Mouse (Mus musculus) ES-CJ7 (cell line): Measurements from ENCODE around the gene Il1r2.

Experiments used
- DNase-seq: peaks from one replicate; pipeline ENCODE4 v3.0.0; 2011; ENCODE audit warnings: low read depth, low spot score

Gene Il1r2

GRCm38 (mm10) chr1:40073779-40074178, at the start of gene Il1r2:
Il1r2 (plus strand) TSS chr1:40074079.
- DNase-seq = no peak

DNA sequence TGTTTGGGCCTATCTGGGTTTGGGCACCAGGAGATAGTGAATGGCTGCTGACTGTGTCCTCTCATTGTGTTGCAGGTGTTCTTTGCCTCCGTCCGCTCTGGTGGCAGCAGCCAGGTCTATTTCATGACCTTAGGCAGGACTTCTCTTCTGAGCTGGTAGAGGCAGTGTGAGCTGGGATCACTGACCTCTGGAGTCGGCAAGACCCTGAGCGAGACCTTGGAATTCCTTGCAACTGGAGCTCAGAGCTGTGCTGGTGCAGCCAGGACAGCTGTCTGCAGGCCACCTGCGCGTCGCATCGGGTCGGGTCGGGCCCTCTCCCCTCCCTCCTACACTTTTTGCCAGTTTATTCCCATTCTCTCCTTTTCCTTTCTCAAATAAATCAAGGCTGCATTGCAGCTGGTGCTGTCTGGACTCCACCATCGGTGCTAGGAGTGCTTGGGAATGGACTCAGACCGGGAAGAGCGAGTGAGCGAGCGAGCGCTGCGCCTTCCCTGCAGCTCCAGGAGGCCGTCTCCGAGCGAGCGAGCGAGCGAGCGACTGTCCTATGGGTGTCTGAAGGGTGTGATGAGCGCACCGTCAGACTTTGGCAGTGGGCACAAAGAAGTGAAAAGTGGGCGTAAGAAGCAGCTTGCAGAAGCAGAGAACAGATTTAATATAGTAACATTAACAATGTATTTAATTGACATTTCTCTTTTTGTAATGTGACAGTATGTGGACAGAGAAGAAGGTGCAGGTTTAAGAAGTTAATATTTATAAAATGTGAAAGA, 49.1 kb upstream of the Il1r2 start:
- no peak for DNase-seq

- DNase-seq = no peak
Measured at GRCm38 (mm10) chr1:40025416-40025815, 48.5 kb upstream of the Il1r2 start.

GRCm38 (mm10) chr1:40027116-40027620, 46.7 kb upstream of the Il1r2 start:
- DNase-seq = no peak

DNA sequence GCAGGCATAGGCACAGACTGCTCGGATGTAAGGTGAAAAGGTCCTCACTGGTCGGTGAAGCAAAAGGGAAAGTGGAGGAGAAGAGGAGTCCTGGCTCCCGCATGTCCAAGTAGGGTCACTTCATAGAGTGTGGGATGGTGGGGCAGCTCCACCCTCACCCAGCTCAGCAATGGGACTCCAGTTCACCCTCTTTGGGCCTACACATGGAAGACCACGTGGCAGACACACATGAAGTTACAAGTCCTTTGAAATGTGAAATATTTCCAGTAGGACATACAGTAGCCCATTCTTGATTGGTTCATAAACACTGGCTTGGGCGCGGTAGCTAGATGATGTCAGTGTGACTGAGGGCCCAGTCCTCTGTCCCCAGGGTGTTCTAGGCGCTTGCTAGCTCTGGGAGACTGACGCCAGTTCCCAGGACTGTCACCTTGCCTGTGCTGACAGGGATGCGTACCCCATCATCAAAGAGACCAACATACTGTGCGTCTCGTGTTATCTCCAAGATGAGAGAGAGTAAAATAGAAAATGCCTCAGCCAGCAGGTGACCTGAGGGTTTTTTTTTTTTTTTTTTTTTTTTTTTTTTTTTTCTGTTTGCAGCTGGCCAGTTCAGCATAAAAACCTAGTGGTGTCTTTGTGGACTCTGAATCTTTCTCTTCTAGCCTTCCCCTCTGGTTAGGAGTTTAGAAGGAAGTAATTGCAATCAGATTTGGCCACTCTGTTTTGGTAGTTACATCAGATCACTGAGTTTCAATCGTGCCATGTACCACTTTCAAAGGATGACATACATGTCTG, 45.5 kb upstream of the Il1r2 start:
- no peak for DNase-seq

DNA sequence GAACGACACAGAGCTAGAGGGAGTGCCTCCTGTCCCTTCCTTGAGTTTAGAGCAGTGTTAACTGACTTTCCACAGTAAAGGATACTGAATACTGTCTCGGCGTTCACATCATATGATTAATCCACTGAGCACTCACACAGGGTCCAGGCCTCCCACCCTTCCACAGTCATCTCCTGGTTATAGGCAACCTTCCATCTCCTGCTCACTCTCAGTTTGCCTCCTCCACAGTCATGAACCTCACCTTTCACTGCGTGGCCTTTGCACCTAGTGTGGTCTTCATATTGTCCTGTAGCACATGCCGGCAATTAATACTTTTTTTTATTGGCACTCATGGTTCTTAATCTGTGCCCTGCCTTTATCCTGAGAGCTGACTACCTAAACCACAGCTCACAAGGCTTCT, 44.3 kb upstream of the Il1r2 start:
- no peak for DNase-seq

DNA sequence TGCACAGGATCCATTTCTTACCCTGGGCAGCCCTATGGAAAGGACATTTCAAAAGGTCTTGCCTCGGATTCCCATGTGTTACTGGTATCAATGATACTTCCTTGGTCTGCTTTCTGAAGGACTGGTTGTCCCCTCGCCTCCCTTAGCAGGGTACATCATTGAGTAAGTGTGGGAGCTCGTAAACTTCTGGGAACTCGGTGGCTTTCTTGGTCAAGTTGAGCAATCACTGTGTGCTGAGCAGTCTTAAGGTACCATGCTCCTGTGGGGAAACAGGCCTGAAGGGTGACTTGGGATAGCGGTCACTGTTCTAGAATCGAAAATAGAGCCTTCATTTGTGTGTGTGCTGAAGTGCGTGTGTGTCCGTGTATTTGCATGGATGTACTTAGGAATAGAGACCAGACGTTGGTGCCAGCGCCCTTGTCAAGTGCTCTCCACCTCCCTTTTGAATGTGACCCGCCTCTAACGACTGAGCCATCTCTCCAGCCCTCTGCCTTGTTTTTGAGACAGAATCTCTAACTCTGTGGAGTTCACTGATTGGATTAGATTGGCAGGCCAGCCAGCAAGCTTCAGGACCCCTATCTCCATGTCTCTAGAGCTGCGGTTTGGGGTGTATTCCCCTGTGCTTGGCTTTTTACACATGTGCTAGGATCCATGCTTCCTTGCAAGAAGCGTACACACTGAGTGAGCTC, 43.4 kb upstream of the Il1r2 start:
- DNase-seq = no peak

GRCm38 (mm10) chr1:40030976-40031356, 42.9 kb upstream of the Il1r2 start:
- no peak for DNase-seq

DNA sequence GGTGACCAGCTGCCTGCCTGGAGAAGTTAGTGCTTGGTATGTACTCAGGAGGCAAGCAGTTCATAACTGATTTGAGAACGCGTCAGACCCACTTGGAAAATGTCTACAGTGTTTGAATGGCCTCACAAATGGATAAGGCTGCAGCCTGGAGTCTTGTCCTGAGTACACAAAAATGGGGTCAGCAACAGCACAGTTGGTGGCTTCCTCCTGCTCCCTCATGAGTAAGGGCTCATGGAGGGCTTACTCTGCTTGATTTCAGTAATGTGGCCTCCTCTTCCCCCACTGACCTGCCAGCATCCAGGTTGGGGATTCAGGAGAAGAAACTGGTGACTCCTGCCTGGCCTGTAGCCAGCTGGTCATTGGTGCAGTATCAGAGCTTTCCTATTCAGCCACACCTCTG, 42.3 kb upstream of the Il1r2 start:
- no peak for DNase-seq

DNA sequence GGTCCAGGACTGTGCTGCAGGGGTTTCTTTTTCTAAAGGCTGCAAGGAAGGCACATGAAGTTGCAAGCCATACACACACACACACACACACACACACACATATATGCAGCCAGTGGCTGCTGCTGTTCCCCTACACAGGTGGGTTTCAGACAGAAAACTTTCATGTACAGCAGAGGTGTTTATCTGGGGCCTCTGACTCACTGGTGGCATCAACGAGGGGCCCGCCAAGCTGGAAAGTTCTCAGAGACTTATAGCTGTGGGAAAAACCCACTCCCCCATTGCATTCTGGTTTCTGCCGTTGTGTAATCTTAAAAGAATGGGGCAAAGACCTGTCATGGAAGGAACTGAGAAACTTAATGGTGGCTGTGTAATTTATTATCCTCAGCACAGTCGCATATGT, 40.6 kb upstream of the Il1r2 start:
- DNase-seq = no peak

DNA sequence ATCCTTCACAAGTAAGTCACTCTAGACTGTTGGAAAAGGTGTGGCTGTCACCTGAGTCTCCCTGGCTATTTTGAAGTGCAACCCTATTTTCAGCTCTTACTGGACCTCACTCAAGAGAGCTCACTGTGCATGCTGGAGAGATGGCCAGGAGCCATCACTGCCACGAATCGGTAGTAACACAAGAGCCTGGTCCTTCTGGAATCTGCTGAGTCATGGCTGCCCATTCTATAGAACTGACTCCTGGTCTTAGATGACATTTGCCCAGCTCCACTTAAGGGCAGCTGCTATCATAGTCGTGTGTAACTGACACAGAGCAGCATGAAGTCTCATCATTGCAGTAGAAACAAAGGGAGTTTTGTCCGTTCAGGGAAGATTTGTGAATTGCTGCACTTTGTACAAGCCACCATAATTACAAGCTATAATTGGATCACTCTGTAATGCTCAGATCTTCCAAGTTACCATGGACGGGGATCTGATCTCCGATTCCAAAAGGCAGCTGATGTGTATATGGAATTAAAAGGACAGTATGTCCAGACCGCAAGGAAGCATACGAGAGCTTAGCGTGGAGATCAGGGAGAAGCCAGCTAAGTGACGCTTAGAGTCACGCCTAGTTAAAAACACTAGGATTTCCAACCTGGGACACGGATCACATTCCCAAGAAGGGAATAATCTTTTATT, 40.0 kb upstream of the Il1r2 start:
- no peak for DNase-seq

GRCm38 (mm10) chr1:40037831-40038230, 36.0 kb upstream of the Il1r2 start:
- DNase-seq = no peak

GRCm38 (mm10) chr1:40045686-40046085, 28.2 kb upstream of the Il1r2 start:
- no peak for DNase-seq

GRCm38 (mm10) chr1:40046600-40046999, 27.3 kb upstream of the Il1r2 start:
- no peak for DNase-seq

- no peak for DNase-seq
Measured at GRCm38 (mm10) chr1:40051157-40051556, 22.7 kb upstream of the Il1r2 start.

DNA sequence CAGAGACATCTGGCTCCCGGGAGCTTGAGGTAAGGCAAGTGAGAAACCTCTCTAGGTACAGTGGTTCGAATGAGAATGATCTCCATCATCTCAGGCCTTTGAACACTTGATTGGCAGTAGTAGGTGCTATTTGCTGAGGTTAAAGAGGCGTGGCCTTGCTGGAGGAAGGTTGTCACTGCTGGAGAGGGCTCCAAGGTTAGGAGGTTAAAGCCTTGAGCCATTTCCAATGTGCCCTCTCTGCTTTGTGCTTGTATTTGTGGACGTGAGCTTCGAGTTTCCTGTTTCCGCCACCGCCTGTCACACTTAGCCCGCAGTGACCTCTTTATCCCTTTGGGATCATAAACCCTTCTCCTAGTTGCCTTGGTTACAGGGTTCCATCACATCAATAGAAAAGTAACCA, 21.7 kb upstream of the Il1r2 start:
- peak; percentile 63 for DNase-seq

GRCm38 (mm10) chr1:40053071-40053470, 20.8 kb upstream of the Il1r2 start:
- DNase-seq = no peak

DNA sequence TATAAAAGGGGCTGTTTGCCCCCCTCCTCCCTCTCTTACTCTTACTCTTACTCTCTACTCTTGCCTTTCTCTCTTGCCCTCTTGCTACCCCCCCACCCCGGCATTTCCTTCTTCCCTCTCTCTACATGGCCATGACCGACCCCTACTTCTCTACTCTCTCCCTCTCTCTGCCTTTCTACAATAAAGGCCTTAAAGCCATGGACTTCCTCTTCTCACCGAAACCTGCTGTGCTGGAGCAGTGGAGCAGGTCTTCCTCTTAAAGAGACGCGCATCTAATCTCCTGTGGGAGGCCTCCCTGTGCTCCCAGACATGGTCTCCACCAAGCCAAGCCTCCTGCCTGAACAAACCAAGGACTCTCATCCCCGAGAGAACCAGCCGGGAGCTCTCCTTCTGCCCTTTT, 18.8 kb upstream of the Il1r2 start:
- no peak for DNase-seq

GRCm38 (mm10) chr1:40055963-40056362, 17.9 kb upstream of the Il1r2 start:
- no peak for DNase-seq

GRCm38 (mm10) chr1:40057351-40057750, 16.5 kb upstream of the Il1r2 start:
- peak; percentile 42 for DNase-seq

- no peak for DNase-seq
Measured at GRCm38 (mm10) chr1:40058013-40058412, 15.9 kb upstream of the Il1r2 start.
